Mouse (Mus musculus): Measurements from ENCODE around the gene Zc3h6.

Zc3h6 gene

DNA sequence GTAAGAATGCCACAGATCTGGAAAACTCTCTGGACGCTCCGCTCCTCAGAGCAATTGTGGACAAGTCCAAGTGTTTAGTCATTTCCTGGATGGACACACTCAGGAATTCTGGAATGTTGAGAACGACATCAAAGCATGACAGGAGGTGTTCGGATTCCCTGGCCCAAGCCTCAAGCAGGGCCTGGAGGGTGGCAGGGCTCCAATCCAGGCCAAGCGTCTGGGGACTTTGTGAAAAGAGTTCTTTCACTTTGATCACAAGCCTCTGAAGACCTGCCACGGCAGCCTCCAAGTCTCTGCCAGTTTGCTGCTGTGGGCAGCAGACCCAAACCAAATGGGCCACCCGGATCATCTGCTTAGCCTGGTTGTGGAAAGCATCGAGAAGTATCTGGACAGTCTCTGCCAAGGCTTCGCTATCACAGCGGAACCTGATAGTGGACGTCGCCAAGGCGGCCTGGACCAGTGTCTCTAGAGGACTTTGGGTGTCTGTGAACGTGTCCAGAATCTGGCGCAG, 71.3 kb downstream of the Zc3h6 start:
- DNase-seq = peak; percentile 24

DNA sequence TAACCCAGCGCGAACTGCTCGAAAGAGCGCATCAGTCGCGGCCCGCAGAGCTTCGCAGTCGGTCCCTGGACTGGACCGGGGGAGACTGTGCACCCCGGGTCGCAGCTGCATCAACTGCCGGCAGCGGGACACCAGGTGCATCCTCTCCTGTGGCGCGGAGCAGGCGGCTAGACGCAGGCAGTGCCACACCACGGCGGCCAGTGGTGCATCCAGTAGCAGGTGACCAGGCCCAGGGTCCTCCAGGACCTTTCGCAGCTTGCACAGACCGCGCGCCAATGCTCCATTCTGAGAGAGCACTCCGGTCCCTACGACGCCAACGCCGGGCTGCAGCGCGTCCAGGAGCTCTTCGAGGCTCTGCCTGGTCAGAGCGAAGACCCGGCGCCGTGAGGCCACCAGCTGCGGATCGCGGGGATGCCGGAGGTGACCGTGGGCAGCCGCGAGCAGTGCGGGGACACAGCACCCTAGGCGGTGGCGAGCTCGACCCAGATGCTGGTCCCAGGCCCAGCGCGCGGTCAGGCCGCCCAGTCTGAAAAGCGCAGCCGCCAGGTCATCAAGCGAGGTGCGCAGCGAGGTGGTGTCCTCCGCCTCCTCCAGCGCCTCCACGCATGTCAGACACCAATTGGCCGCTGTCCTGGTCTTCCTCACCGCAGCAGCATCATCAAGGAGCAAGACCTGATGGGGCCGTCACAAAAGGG, 71.9 kb downstream of the Zc3h6 start:
- peak; percentile 64 for DNase-seq

DNA sequence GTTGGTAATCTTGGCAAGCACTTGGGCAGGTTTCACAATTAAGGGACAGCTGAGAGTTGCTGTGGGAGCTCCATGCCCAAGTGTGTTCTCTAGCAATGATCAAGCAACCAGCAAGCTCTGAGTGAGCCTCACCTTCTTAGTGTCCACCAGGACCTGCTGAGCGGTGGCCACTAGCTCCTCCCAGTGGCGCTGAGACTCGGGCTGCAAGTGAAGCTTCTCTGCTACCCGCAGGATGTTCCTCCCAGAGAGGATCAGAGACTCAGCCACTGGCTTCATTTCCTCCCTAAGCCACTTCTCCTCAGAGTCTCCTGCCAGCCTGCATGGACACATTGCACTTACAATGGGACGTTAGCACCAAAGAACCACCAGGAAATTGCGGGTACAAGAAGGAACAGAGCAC, 73.4 kb downstream of the Zc3h6 start:
- DNase-seq = peak; percentile 9

DNA sequence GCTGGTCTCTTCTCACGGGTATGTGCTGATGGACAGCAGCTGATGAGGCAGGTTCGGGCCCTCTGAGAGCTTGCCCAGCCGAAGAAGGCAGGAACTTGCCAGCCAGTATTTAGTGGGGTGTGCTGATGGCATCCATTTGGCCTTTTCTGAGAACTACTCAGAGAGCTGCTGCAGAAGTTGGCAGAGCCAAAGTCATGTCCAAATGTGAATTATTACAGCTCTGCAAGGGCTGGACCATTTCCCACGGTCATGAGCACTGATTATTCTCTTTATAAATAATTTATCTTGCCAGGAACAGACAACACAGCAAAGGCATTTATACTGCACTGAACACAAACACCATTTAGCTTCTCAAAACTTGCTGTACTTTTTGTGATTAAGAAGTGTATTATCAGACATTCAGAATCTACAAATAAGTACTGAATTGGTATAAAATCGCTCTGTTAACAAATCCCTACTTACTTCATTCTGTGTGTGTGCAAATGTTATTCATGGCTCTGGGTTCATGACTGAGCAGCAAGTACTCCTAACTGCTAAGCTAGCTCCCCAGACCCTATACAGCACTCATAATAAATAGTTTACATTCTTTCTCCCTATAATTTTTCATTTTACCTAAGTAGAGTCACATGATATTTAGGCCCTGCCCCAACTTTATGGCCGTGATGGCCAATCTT, 79.1 kb downstream of the Zc3h6 start:
- DNase-seq = no peak

DNA sequence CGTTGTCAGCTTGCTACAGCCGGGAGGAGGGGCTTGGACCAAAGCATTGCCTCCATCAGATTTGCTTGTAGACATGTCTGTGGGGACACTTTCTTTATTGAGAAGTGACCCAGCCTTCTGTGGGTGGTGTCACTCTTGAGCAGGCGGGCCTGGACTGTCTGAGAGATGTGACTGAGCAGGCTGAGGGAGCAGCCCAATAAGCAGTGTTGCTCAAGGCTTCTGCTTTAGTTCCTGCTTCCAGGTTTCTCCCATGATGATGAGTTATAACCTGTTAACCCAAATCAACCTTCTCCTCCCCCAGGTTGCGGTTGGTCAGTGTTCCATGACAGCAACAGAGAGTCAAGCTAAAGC, 79.6 kb downstream of the Zc3h6 start:
- no peak for DNase-seq

DNA sequence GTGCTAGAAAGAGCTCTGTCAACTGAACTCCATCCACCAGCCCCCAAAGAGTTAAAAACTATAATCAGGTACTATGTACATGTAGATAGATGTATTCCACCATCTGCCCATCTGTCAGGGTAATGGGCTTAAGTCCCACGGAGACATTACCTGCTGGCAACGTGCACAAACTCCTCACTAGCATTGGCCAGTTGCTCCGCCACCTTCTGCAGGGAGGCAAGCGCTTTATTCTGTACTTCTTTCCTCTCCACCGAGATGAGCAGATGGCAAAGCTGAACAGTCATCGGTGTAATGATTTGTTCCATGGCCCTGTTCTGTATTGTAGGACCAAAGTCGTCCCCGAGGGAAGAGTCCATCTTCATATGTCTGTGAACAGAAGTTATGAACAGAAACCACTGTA, 80.6 kb downstream of the Zc3h6 start, which contains the start of gene Vinac1:
Gene Vinac1 (minus strand): TSS at position 362 of the 400 bp plus-strand sequence.
- no peak for DNase-seq

DNA sequence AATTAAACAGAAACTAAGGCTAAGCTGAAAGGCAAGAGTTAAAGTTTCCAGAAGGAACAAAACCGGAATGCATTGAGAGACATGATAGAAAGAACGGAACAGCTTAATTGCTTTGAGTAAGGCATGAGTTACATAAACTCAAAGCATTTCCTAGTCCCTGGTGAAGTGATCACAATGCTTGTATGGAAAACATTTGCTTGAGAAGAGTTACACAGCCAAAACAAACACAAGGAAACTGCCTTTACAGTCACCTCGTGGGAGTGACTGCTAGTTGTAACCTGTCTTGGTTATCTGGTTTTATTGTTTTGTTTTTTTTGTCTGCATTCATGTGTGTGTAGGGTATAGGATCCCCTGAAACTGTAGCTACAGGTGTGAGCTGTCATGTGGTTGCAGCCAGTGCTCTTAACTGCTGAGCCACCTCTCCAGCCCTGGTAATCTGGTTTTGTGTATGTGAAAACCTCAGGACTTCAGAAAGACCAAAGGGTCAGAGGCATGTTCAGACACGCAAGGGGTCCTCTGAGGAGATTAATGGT, 85.3 kb downstream of the Zc3h6 start:
- DNase-seq = no peak

DNA sequence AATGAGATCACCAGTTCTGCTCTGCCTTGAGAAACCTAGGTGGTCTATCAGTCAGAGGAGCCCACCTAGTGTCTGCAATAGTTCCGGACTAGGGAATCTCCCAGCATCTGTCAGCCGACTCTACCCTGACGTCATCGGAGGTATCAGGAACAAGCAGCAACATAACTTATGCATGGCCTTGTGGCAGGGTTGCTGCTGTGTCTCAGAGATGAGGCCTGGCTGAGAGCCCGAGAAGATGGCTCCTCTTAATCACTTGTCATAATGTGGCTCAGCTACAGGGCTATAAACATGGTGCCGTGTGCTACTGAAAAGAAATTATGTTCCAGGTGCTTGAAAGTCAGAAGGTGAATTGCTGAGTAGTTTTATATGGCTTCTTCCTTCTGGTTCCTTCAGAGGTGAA, 88.5 kb downstream of the Zc3h6 start:
- DNase-seq = no peak

DNA sequence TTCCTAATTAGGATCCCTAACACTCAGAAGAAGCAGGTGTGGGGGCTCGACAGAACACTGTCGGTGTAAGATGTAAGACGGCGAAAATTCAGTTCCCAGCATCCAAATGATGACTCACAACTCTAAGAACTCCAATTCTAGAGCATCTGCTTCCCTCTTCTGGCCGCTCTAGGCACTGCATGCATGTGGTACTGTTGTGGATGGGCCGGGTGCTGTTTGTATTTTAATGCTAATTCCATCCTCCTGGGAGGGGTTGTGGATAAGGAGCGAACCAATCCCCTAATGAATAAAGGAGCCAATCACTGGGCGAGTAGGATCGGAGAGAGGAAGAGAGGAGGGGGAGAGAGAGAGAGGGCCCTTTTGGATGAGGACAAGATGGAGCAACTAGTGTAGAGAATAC, 89.4 kb downstream of the Zc3h6 start:
- no peak for DNase-seq

DNA sequence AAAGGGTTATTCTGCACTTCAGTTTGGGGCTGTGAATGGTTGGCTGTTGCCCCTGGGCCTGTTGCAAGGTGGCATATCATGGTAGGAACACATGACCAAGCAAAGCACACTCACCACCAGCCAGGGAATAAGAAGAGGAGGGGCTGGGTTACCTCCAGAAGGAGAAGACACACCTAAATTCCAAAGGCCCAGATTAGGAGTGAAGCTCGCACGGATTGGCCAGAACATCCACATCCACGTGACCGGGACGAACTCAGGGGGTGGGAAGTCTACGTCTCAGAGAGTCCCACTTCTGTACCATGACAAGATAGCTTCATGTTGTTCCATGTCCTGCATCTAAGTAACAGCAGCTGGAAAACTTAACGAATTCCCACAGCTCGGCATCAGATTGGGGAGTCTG, 90.1 kb downstream of the Zc3h6 start:
- no peak for DNase-seq

DNA sequence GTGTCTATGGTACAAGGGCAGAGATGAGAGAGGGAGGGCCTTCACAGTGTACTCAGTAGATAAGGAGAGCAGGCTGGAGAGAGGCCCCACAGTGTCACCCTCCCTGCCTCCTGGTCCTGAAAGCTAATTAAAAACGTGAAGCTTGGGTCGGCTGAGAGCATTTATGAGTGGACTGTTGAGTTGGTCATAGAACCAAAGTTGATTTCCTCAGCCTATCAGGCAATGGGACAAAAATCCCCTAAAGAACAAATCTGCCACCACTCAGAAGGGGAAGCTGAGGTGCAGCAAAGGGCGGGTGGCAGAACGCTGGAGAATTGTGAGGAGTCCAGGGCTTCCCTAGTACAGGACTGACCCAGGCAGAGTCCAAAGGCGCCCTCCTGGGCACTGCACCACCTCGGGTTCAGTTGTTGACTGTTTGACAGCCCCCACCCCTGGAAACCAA, 90.7 kb downstream of the Zc3h6 start:
- DNase-seq = no peak

DNA sequence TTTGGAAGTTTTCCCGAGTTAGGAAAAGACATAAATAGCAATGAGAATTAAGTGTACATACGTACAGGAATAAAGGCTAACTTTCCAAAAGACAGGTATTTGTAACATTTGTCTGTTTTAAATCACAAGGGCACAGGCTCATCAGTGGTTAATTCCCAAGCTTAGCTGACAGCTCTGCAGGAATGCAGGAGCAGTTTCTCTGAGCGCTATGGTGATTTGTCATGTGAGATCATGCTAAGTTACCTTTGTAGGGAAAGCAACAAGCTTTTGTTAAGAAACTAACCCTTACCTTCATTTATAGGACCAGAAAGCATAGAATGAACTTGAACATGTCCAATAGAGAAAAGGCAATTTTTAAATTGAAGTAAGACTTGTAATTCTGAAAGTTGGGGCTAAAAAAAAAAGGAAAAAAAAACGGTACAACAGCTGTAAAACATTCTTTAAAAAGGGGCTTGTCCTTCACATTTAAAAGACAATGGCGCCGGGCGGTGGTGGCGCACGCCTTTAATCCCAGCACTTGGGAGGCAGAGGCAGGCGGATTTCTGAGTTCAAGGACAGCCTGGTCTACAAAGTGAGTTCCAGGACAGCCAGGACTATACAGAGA, 94.4 kb downstream of the Zc3h6 start:
- no peak for DNase-seq

DNA sequence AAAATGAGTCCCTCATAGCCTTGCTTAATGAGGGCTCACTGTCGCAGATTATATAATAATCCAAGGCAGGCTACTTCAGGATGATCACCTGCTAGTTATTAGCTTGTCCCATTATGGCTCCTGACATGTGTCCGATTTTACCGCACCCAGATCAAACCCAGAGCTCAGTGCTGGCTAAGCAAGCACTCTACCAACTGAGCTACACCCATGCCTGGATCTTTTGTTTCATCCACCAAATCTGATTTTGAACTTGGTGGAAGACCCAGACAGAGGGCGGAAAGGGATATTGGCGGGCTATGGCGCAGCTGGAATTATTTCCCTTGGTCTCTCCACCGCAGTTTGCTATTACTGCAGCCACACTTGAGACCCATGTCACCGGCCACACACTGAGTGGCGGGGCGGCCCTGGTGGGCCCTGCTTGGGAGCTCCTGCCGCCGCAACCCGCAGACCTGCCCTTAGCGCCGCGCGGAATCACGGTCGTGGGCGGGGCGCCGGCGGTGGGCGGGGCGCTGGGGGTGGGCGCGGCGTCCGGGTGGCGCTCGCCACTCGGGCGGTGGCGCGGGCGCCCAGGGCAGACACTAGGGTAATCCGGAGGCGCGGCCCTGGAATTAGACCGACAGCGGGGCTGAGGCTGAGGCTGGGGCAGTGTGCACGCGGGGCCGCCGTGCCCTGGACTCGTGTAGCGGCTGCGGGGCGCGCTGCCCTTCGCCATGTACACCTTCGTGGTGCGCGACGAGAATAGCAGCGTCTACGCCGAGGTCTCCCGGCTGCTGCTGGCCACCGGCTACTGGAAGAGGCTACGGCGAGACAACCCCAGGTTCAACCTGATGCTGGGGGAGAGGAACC, 98.5 kb downstream of the Zc3h6 start, which contains the start of gene Ttl:
Gene Ttl (plus strand): TSS at position 506 of the 846 bp plus-strand sequence.
- DNase-seq = peak; percentile 82

DNA sequence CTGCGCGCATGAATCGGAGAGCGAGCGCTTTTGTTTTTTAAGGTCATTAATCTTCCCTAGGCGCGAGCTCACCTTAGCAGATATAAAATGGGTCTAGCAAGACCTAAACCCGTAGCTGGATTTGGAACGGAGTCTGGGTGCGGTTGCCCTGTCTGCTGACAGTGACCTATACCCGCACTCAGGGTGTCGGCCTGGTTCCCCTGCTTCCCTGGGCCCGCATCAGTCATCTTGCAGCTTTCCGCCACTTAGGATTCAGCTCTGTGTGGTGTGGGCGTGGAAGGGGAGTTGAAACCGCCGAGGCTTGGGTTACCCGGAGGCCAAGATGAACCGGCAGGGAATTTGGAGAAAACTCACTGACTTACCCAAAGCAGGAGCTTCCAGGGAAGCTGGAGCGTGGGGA, 99.1 kb downstream of the Zc3h6 start:
- peak; percentile 61 for DNase-seq
